Mouse (Mus musculus) liver, embryonic 13.5 days (tissue): Measurements from ENCODE around the gene Acat3. TPM values are rescaled to one million over a fixed set of nuclear protein-coding genes. Genes with fewer than 3 reads are reported as not detected.
"Not testable (repeated sequence)": the region's sequence is repeated elsewhere in the genome, so short reads cannot be mapped to it uniquely, and the experiment has no call there.

Experiments used
- ATAC-seq: fragments of 200-750 bp; cut with Nextera tagmentation; 2 replicates; pipeline ENCODE4 v1.8.0; 2017; ENCODE audit warnings: low read depth, mild to moderate bottlenecking, moderate number of reproducible peaks, moderate library complexity
- DNase-seq: peaks from one replicate; pipeline ENCODE4 v3.0.0; 2022
- H3K27ac ChIP-seq: fragments of 300-500 bp; sonication (generic); 2 replicates; pipeline ENCODE4 v1.5.1; 2015; ENCODE audit warnings: moderate library complexity, mild to moderate bottlenecking, inconsistent platforms
- H3K27me3 ChIP-seq: fragments of 300-500 bp; sonication (generic); 2 replicates; pipeline ENCODE4 v1.6.1; 2015; ENCODE audit warnings: mild to moderate bottlenecking, inconsistent platforms
- H3K36me3 ChIP-seq: fragments of 300-500 bp; sonication (generic); 2 replicates; pipeline ENCODE4 v1.6.1; 2015; ENCODE audit warnings: mild to moderate bottlenecking, inconsistent platforms
- H3K4me1 ChIP-seq: fragments of 300-500 bp; sonication (generic); replicated peaks from 2 replicates; pipeline ENCODE4 v1.6.1; 2015; ENCODE audit warnings: inconsistent platforms
- H3K4me2 ChIP-seq: fragments of 300-500 bp; sonication (generic); 2 replicates; pipeline ENCODE4 v1.6.1; 2015; ENCODE audit warnings: inconsistent platforms, mild to moderate bottlenecking, moderate library complexity
- H3K4me3 ChIP-seq: fragments of 300-500 bp; sonication (generic); replicated peaks from 2 replicates; pipeline ENCODE4 v1.5.1; 2015; ENCODE audit warnings: mild to moderate bottlenecking, inconsistent platforms
- H3K9ac ChIP-seq: fragments of 300-500 bp; sonication (generic); 2 replicates; pipeline ENCODE4 v1.6.1; 2015; ENCODE audit warnings: mild to moderate bottlenecking, inconsistent platforms
- H3K9me3 ChIP-seq: fragments of 300-500 bp; sonication (generic); replicated peaks from 2 replicates; pipeline ENCODE4 v1.6.1; 2016; ENCODE audit warnings: inconsistent platforms
- WGBS: fragments of 180-500 bp; shearing (Covaris S2); methylation state at CpG from one replicate; pipeline ENCODE4 v1.1.7; 2015; ENCODE audit not compliant: insufficient replicate concordance; 5-methylcytosine and 5-hydroxymethylcytosine counted together
- polyA plus RNA-seq: library from polyadenylated mRNA; unstranded; fragments of >200 nt; fragmentation: Nextera tagmentation; extraction: Ambion mirVana; gene quantifications from 2 replicates; pipeline ENCODE4 v1.2.1, GENCODE M21; 2015

Gene Acat3
- polyA plus RNA-seq, 1 experiment from 2014 or later = 2.6 TPM

GRCm38 (mm10) chr17:12942459-12943162 is 2.2 kb upstream of the Acat3 start:
- H3K36me3 ChIP-seq = peaks cover 42% of the 10 kb centered on the region
- WGBS = 85% methylated on average over 6 of the region's 6 CpGs
- no peak overlapping the region for H3K4me2 ChIP-seq
- no peaks in the 10 kb centered on the region for H3K9me3 ChIP-seq
- no peaks in the 10 kb centered on the region for H3K27me3 ChIP-seq
- no peak for DNase-seq
- no peak for ATAC-seq
- no peak overlapping the region for H3K4me3 ChIP-seq
- H3K4me1 ChIP-seq = peaks cover 24% of the 10 kb centered on the region
- no peak overlapping the region for H3K27ac ChIP-seq
- no peak overlapping the region for H3K9ac ChIP-seq

GRCm38 (mm10) chr17:12941543-12942260 is 1.3 kb upstream of the Acat3 start:
- peaks cover 37% of the 10 kb centered on the region for H3K36me3 ChIP-seq
- H3K4me3 ChIP-seq = no peak overlapping the region
- no peaks in the 10 kb centered on the region for H3K9me3 ChIP-seq
- H3K9ac ChIP-seq = no peak overlapping the region
- H3K27me3 ChIP-seq = no peaks in the 10 kb centered on the region
- H3K27ac ChIP-seq = no peak overlapping the region
- no peak for ATAC-seq
- WGBS = 62% methylated on average over 8 of the region's 8 CpGs
- H3K4me2 ChIP-seq = no peak overlapping the region
- peaks cover 24% of the 10 kb centered on the region for H3K4me1 ChIP-seq
- DNase-seq = no peak

GRCm38 (mm10) chr17:12939377-12940148 is 837 bp downstream of the Acat3 start:
- Histone ChIP-seq H3K4me1 (peaks cover 24% of the 10 kb centered on the region), H3K9ac (peak overlapping the region; percentile 51; the same call in 1 of the 2 replicates), H3K4me2 (peak overlapping the region; percentile 60), H3K4me3 (peak overlapping the region; percentile 31), H3K36me3 (peaks cover 20% of the 10 kb centered on the region)
- not testable (repeated sequence) for H3K27ac ChIP-seq, H3K9me3 ChIP-seq, H3K27me3 ChIP-seq, DNase-seq
- WGBS = 42% methylated on average over 2 of the region's 12 CpGs
- ATAC-seq = peak; percentile 27

GRCm38 (mm10) chr17:12938077-12938476 is 2.3 kb downstream of the Acat3 start:
- Histone ChIP-seq H3K27ac (no peak overlapping the region), H3K4me2 (no peak overlapping the region), H3K27me3 (no peaks in the 10 kb centered on the region), H3K4me3 (no peak overlapping the region), H3K9me3 (no peaks in the 10 kb centered on the region), H3K4me1 (peaks cover 24% of the 10 kb centered on the region), H3K9ac (no peak overlapping the region), H3K36me3 (peaks cover 8% of the 10 kb centered on the region)
- no peak for ATAC-seq
- WGBS = 50% methylated on average over 2 of the region's 2 CpGs
- no peak for DNase-seq

- Histone ChIP-seq H3K9ac (no peak overlapping the region), H3K9me3 (no peaks in the 10 kb centered on the region), H3K36me3 (peaks cover 2% of the 10 kb centered on the region; the same call in 1 of the 2 replicates), H3K27ac (no peak overlapping the region), H3K4me2 (no peak overlapping the region), H3K4me1 (peaks cover 24% of the 10 kb centered on the region), H3K4me3 (no peak overlapping the region), H3K27me3 (no peaks in the 10 kb centered on the region)
- ATAC-seq (no peak), DNase-seq (no peak)
- WGBS = 63% methylated on average over 2 of the region's 2 CpGs
Observed at GRCm38 (mm10) chr17:12937412-12937970, 2.9 kb downstream of the Acat3 start.

- WGBS = 49% methylated on average over 4 of the region's 4 CpGs
- no peak for DNase-seq
Observed at GRCm38 (mm10) chr17:12935719-12936118, 4.7 kb downstream of the Acat3 start.

GRCm38 (mm10) chr17:12931576-12931975 is 8.8 kb downstream of the Acat3 start:
- DNase-seq, ATAC-seq, H3K36me3 ChIP-seq, H3K4me1 ChIP-seq, H3K9me3 ChIP-seq, H3K27ac ChIP-seq, H3K4me2 ChIP-seq, H3K27me3 ChIP-seq, H3K4me3 ChIP-seq, H3K9ac ChIP-seq: not testable (repeated sequence)
- 78% methylated on average over 5 of the region's 5 CpGs for WGBS

More at GRCm38 (mm10) chr17:12935719-12936118, 4.7 kb downstream of the Acat3 start:
- H3K4me1 ChIP-seq = peaks cover 12% of the 10 kb centered on the region
- H3K9me3 ChIP-seq = no peaks in the 10 kb centered on the region
- ATAC-seq = no peak
- H3K4me2 ChIP-seq = no peak overlapping the region
- no peaks in the 10 kb centered on the region for H3K36me3 ChIP-seq
- H3K9ac ChIP-seq = no peak overlapping the region
- no peaks in the 10 kb centered on the region for H3K27me3 ChIP-seq
- H3K27ac ChIP-seq = peak overlapping the region; percentile 35; the same call in 1 of the 2 replicates
- H3K4me3 ChIP-seq = no peak overlapping the region

- Histone ChIP-seq H3K9me3 (no peaks in the 10 kb centered on the region), H3K4me1 (peaks cover 8% of the 10 kb centered on the region; the same call in 1 of the 2 replicates), H3K27ac (peak overlapping the region; percentile 21; the same call in 1 of the 2 replicates), H3K27me3 (no peaks in the 10 kb centered on the region), H3K4me2 (no peak overlapping the region), H3K4me3 (no peak overlapping the region), H3K9ac (no peak overlapping the region), H3K36me3 (peaks cover 61% of the 10 kb centered on the region)
- DNase-seq = no peak
- 0 out of 2 replicates have a peak, but pooled peaks have one; percentile 18 for ATAC-seq
- 85% methylated on average over 8 of the region's 8 CpGs for WGBS
Observed at GRCm38 (mm10) chr17:12925703-12926180, 14.7 kb downstream of the Acat3 start.

- peaks cover 68% of the 10 kb centered on the region for H3K36me3 ChIP-seq
- H3K27ac ChIP-seq = no peak overlapping the region
- H3K4me3 ChIP-seq = no peak overlapping the region
- H3K9me3 ChIP-seq = no peaks in the 10 kb centered on the region
- no peaks in the 10 kb centered on the region for H3K27me3 ChIP-seq
- ATAC-seq = peak; percentile 43
- no peak for DNase-seq
- H3K4me1 ChIP-seq = peaks cover 8% of the 10 kb centered on the region; the same call in 1 of the 2 replicates
- H3K4me2 ChIP-seq = no peak overlapping the region
- H3K9ac ChIP-seq = no peak overlapping the region
- 73% methylated on average over 3 of the region's 3 CpGs for WGBS
Observed at GRCm38 (mm10) chr17:12925001-12925400, 15.4 kb downstream of the Acat3 start.

GRCm38 (mm10) chr17:12921073-12921472 is 19.3 kb downstream of the Acat3 start:
- peaks cover 74% of the 10 kb centered on the region for H3K36me3 ChIP-seq
- no peak overlapping the region for H3K4me3 ChIP-seq
- H3K27ac ChIP-seq = no peak overlapping the region
- DNase-seq = no peak
- WGBS = 88% methylated on average over 1 of the region's 1 CpGs
- H3K4me2 ChIP-seq = no peak overlapping the region
- no peak overlapping the region for H3K9ac ChIP-seq
- no peaks in the 10 kb centered on the region for H3K27me3 ChIP-seq
- no peak for ATAC-seq
- H3K9me3 ChIP-seq = no peaks in the 10 kb centered on the region
- peaks cover 17% of the 10 kb centered on the region for H3K4me1 ChIP-seq
